Mouse (Mus musculus) olfactory bulb, adult 2 months (tissue): Measurements from ENCODE around the gene Sorl1. TPM values are rescaled to one million over a fixed set of nuclear protein-coding genes. Genes with fewer than 3 reads are reported as not detected.

Source experiments
- H3K27ac ChIP-seq: fragments of 200-500 bp; 2 replicates; pipeline ENCODE4 v1.5.1; 2012; ENCODE audit warnings: low read depth, low read length; ENCODE audit not compliant: insufficient read depth
- H3K4me1 ChIP-seq: fragments of 200-500 bp; 2 replicates; pipeline ENCODE4 v1.6.1; 2012; ENCODE audit warnings: low read length; ENCODE audit not compliant: control insufficient read depth, insufficient read depth
- H3K4me3 ChIP-seq: fragments of 200-500 bp; 2 replicates; pipeline ENCODE4 v1.5.1; 2012; ENCODE audit warnings: mild to moderate bottlenecking, low read depth, low read length, moderate library complexity; ENCODE audit not compliant: insufficient read depth
- CTCF ChIP-seq: fragments of 200-500 bp; IDR thresholded peaks from 2 replicates; pipeline ENCODE4 v1.5.1; 2012; ENCODE audit warnings: low read depth, mild to moderate bottlenecking, low read length, moderate library complexity; ENCODE audit not compliant: insufficient read depth
- POLR2A ChIP-seq: fragments of 200-500 bp; IDR thresholded peaks from 2 replicates; pipeline ENCODE4 v1.6.1; 2012; ENCODE audit warnings: mild to moderate bottlenecking, low read depth, low read length, moderate library complexity; ENCODE audit not compliant: insufficient read depth
- WGBS: fragments of 180-500 bp; shearing (Covaris S2); methylation state at CpG from one replicate; pipeline ENCODE4 v1.1.7; 2018; 5-methylcytosine and 5-hydroxymethylcytosine counted together
- polyA plus RNA-seq: library from polyadenylated mRNA; stranded (reverse); fragments of >200 nt; gene quantifications from 2 replicates; pipeline ENCODE4 v1.2.4, GENCODE M21; 2012; ENCODE audit warnings: low replicate concordance; ENCODE audit not compliant: missing spikeins, insufficient read depth, insufficient read length

Sorl1 gene
- polyA plus RNA-seq, 1 experiment: not detected

GRCm38 (mm10) chr9:42035213-42035765 lies 88.8 kb downstream of the Sorl1 start:
- TF ChIP-seq CTCF (no peak), POLR2A (no peak)
- H3K4me3 ChIP-seq: no peak overlapping the region
- no peak overlapping the region for H3K27ac ChIP-seq
- WGBS: 77% methylated on average over 12 of the region's 12 CpGs
- H3K4me1 ChIP-seq: peaks cover 3% of the 10 kb centered on the region; the same call in 1 of the 2 replicates

- Histone ChIP-seq H3K27ac (no peak overlapping the region), H3K4me3 (no peak overlapping the region), H3K4me1 (peaks cover 2% of the 10 kb centered on the region; the same call in 1 of the 2 replicates)
- 79% methylated on average over 9 of the region's 9 CpGs for WGBS
- no peak for TF ChIP-seq CTCF
- TF ChIP-seq POLR2A: no peak
Measured at GRCm38 (mm10) chr9:42034116-42034520, 90.0 kb downstream of the Sorl1 start.

DNA sequence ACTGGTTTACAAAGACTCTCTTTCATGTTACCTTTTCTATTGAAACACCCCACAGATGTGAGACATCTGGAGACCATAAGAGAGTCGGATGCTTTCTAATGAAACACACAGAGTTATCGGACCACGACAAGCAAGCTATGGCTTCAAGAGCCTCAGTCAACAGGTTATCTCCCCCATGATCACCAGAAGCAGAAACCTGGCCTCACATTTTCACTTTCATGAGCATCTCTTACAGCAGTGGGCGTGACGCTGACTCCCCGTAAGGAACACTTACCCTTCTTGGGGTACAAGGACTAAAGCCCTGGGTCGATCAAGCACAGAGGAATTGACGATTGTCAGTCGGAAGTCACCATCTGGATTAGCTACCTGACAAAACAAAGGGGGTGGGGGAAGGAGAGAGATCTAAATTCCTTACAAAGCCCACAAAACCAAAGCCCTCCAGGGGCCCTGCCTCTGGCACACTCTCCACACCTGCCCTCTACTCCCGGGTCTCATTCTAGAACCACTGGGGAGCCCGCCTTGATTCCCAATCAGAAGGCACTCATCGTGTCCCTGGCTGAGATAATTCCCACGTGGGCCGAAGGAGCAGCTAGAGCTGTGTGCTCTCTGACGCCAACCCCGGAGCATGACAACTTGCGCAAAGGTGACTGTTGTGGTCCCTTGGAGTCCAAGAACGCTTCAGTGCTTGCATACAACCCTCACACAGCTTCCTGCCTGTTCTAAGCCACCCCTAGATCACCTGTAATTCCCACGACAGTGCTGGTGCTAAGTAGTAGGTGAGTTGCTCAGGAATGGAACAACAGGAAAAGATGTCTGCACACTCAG lies 90.6 kb downstream of the Sorl1 start:
- H3K4me3 ChIP-seq: no peak overlapping the region
- H3K4me1 ChIP-seq: 0 out of 2 replicates have a peak, but pooled peaks cover 4% of the 10 kb centered on the region
- TF ChIP-seq CTCF (no peak), POLR2A (no peak)
- 74% methylated on average over 19 of the region's 19 CpGs for WGBS
- no peak overlapping the region for H3K27ac ChIP-seq

DNA sequence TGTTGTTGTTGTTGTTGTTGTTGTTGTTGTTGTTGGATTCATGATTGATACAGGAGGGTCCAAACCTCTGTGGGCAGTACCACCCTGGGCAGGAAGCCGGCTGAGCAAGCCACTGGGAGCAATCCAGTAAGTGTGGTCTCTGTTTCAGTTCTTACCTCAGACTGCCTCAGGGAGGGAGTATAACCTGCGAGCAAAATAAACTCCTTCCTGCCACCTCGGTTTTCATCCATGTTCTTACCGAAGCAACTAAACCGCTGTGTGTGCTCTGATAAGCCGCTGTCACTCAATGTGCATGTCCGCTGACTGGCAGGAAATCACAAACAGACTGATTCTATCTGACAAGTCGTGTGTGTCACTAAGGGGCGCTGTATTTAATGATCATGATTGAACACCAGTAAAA lies 91.7 kb downstream of the Sorl1 start:
- WGBS: 84% methylated on average over 9 of the region's 9 CpGs
- H3K27ac ChIP-seq: no peak overlapping the region

DNA sequence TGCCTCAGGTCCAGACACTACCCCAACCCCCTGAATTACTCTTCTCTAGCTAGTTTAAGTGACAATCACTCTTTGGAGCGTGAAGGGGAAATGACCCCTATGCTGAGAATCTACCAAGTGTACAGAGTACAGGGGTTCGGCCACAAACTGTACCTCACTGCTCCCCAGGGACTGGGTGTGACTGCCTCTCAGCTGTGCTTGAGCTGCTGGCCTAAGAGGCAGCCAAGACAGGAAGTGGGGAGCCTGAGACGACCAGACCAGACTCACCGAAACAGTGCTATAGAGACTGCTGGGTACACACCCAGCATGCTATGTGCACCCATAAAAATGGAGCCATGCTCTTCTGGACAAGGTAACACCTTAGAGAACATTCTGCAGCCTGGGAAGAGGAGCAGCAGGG lies 95.3 kb downstream of the Sorl1 start:
- TF ChIP-seq CTCF (no peak), POLR2A (no peak)
- Histone ChIP-seq H3K4me3 (no peak overlapping the region), H3K4me1 (0 out of 2 replicates have a peak, but pooled peaks cover 4% of the 10 kb centered on the region), H3K27ac (no peak overlapping the region)
- WGBS: 84% methylated on average over 4 of the region's 4 CpGs

More for the DNA sequence above, 91.7 kb downstream of the Sorl1 start:
- Histone ChIP-seq H3K4me3 (no peak overlapping the region), H3K4me1 (0 out of 2 replicates have a peak, but pooled peaks cover 4% of the 10 kb centered on the region)
- TF ChIP-seq POLR2A (no peak), CTCF (no peak)

GRCm38 (mm10) chr9:42024257-42024656 lies 99.8 kb downstream of the Sorl1 start:
- TF ChIP-seq CTCF: no peak
- no peak for TF ChIP-seq POLR2A
- 88% methylated on average over 9 of the region's 9 CpGs for WGBS
- Histone ChIP-seq H3K27ac (no peak overlapping the region), H3K4me1 (peaks cover 5% of the 10 kb centered on the region), H3K4me3 (no peak overlapping the region)

- TF ChIP-seq CTCF (no peak), POLR2A (no peak)
- Histone ChIP-seq H3K4me3 (no peak overlapping the region), H3K4me1 (peaks cover 3% of the 10 kb centered on the region), H3K27ac (no peak overlapping the region)
- 81% methylated on average over 3 of the region's 3 CpGs for WGBS
Measured at GRCm38 (mm10) chr9:42023383-42023782, 100.7 kb downstream of the Sorl1 start.

DNA sequence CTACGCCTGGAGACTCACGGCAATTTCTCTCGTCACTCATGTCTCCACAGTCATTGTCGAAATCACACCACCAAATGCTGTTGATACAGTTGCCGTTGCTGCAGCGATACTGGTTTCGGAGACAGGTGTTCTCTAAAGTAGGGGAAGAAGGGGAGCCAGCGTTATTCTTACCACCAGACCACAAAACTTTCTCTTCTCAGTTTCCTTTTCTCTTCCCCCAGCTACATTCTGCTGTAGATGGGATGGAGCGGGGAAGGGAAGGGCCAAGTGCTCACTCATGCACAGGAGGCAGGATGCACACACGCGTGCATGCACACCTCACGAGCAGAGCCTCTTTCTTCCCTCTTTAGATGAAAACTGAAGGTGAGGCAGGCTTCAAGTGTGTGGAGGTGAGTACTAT lies 101.8 kb downstream of the Sorl1 start:
- no peak overlapping the region for H3K4me3 ChIP-seq
- no peak for TF ChIP-seq CTCF
- TF ChIP-seq POLR2A: no peak
- no peak overlapping the region for H3K27ac ChIP-seq
- peaks cover 3% of the 10 kb centered on the region for H3K4me1 ChIP-seq
- WGBS: 91% methylated on average over 12 of the region's 12 CpGs

GRCm38 (mm10) chr9:42019308-42020031 lies 104.6 kb downstream of the Sorl1 start:
- WGBS: 68% methylated on average over 7 of the region's 7 CpGs
- Histone ChIP-seq H3K4me3 (no peak overlapping the region), H3K27ac (no peak overlapping the region), H3K4me1 (peaks cover 3% of the 10 kb centered on the region)
- TF ChIP-seq POLR2A: no peak
- no peak for TF ChIP-seq CTCF
